Mouse (Mus musculus) MEL (cell line): Measurements from ENCODE around the gene Olfr961.

ENCODE experiments used
- CHD2 ChIP-seq: IDR thresholded peaks from 2 replicates; pipeline ENCODE4 v1.6.1; 2011; ENCODE audit warnings: low read length, improper control_type of control experiment
- CTCF ChIP-seq, 3 experiments: IDR thresholded peaks in 2 of 3; conservative IDR thresholded peaks in 1 of 3; 2 replicates each; pipeline ENCODE4 v1.5.1; 2011 to 2012; ENCODE audit warnings: low read length in 3 of 3, low read depth in 2 of 3, mild to moderate bottlenecking in 2 of 3, improper control_type of control experiment in 1 of 3, inconsistent platforms in 1 of 3, mixed read lengths in 1 of 3, moderate library complexity in 1 of 3; ENCODE audit not compliant: control insufficient read depth in 1 of 3, insufficient read depth in 1 of 3, poor library complexity in 1 of 3, severe bottlenecking in 1 of 3
- EP300 ChIP-seq, 2 experiments: IDR thresholded peaks; 2 replicates each; pipeline ENCODE4 v1.6.1; 2011; ENCODE audit warnings: improper control_type of control experiment in 2 of 2, low read length in 2 of 2, low read depth in 1 of 2, mild to moderate bottlenecking in 1 of 2
- GABPA ChIP-seq: IDR thresholded peaks from 2 replicates; pipeline ENCODE4 v1.6.1; 2012; ENCODE audit warnings: low read depth, mild to moderate bottlenecking, inconsistent platforms, low read length, improper control_type of control experiment, moderate library complexity
- GATA1 ChIP-seq: IDR thresholded peaks from 2 replicates; pipeline ENCODE4 v1.6.1; 2011; ENCODE audit warnings: low read depth, low read length, improper control_type of control experiment
- HCFC1 ChIP-seq: IDR thresholded peaks from 2 replicates; pipeline ENCODE4 v1.6.1; 2012; ENCODE audit warnings: low read depth, mild to moderate bottlenecking, inconsistent platforms, low read length, improper control_type of control experiment, moderate library complexity
- MAFK ChIP-seq: IDR thresholded peaks from 2 replicates; pipeline ENCODE4 v1.6.1; 2011; ENCODE audit warnings: low read depth, mild to moderate bottlenecking, low read length, improper control_type of control experiment, borderline replicate concordance
- MAX ChIP-seq: IDR thresholded peaks from 2 replicates; pipeline ENCODE4 v1.6.1; 2011; ENCODE audit warnings: low read length, improper control_type of control experiment
- MEF2A ChIP-seq: IDR thresholded peaks from 2 replicates; pipeline ENCODE4 v1.6.1; 2014; ENCODE audit warnings: low read depth, mild to moderate bottlenecking, inconsistent platforms, low read length, improper control_type of control experiment; ENCODE audit not compliant: poor library complexity, insufficient replicate concordance, severe bottlenecking; ENCODE audit errors: extremely low read depth
- POLR2A ChIP-seq, 2 experiments: IDR thresholded peaks; 2 replicates each; pipeline ENCODE4 v1.6.1; 2011 to 2012; ENCODE audit warnings: low read length in 2 of 2, mild to moderate bottlenecking in 2 of 2, control low read depth in 1 of 2, improper control_type of control experiment in 1 of 2, low read depth in 1 of 2, moderate library complexity in 1 of 2; ENCODE audit not compliant: control insufficient read depth in 1 of 2, insufficient read depth in 1 of 2, poor library complexity in 1 of 2
- POLR2AphosphoS5 ChIP-seq: IDR thresholded peaks from 2 replicates; pipeline ENCODE4 v1.6.1; 2012; ENCODE audit warnings: low read depth, borderline replicate concordance, mild to moderate bottlenecking, inconsistent platforms, low read length, moderate library complexity, mixed read lengths
- TAL1 ChIP-seq: IDR thresholded peaks from 2 replicates; pipeline ENCODE4 v1.6.1; 2012; ENCODE audit warnings: mild to moderate bottlenecking, inconsistent platforms, low read length, moderate library complexity, mixed read lengths
- UBTF ChIP-seq: IDR thresholded peaks from 2 replicates; pipeline ENCODE4 v1.6.1; 2012; ENCODE audit warnings: low read depth, mild to moderate bottlenecking, inconsistent platforms, low read length, improper control_type of control experiment, moderate library complexity, borderline replicate concordance; ENCODE audit not compliant: insufficient read depth
- ZC3H11A ChIP-seq: IDR thresholded peaks from 2 replicates; pipeline ENCODE4 v1.6.1; 2012; ENCODE audit warnings: low read depth, mild to moderate bottlenecking, inconsistent platforms, low read length, improper control_type of control experiment

DNA sequence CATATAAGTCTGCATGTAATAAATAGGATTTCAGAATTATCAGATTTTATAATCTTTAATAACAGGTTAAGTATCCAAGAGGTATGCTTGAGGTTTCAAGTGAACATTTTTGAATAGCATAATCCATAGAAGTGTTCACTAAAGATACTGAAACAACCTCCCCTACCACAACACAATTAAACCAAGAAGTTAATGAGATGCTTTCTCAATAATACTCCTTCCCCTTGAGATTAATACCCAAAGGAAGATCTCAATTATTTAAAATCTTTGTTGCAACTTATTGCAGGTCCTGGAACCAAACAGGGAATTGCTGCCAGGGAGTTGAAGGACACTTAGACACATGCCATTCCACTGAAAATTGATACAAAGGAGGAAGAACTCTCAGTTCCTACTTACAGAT, at the start of gene Olfr961:
- TF ChIP-seq POLR2AphosphoS5, result no peak
- no peak for TF ChIP-seq TAL1
- TF ChIP-seq CTCF (IDR thresholded peaks at IDR 0.05 in 2 of 3, conservative IDR thresholded peaks at IDR 0.05 in 1 of 3; ENCODE audit: control insufficient read depth in 1 of 3, insufficient read depth in 1 of 3, low read depth in 2 of 3, low read length in 3 of 3, poor library complexity in 1 of 3, severe bottlenecking in 1 of 3), result no peak
- TF ChIP-seq EP300 (IDR thresholded peaks at IDR 0.05; ENCODE audit: low read depth in 1 of 2, low read length in 2 of 2), result no peak
- TF ChIP-seq CHD2, result no peak
- TF ChIP-seq MEF2A, result no peak
- TF ChIP-seq GABPA, result no peak
- TF ChIP-seq POLR2A (IDR thresholded peaks at IDR 0.05; ENCODE audit: control insufficient read depth in 1 of 2, insufficient read depth in 1 of 2, low read depth in 1 of 2, low read length in 2 of 2, poor library complexity in 1 of 2), result no peak
- TF ChIP-seq HCFC1, result no peak
- no peak for TF ChIP-seq GATA1
- TF ChIP-seq UBTF, result no peak
- TF ChIP-seq MAX, result no peak
- TF ChIP-seq MAFK, result no peak
- no peak for TF ChIP-seq ZC3H11A
